Mouse (Mus musculus) bone marrow macrophage, adult 2 months (primary cell): ENCODE measurements around the gene Mydgf.

Source experiments
- CTCF ChIP-seq: IDR thresholded peaks from 2 replicates; pipeline ENCODE4 v1.5.1; 2012; ENCODE audit warnings: low read depth, mild to moderate bottlenecking, low read length, moderate library complexity
- POLR2A ChIP-seq: IDR thresholded peaks from 2 replicates; pipeline ENCODE4 v1.6.1; 2012; ENCODE audit warnings: mild to moderate bottlenecking, low read depth, low read length, borderline replicate concordance

GRCm38 (mm10) chr17:56203729-56204128, 20.0 kb upstream of the Mydgf start:
- TF ChIP-seq CTCF = no peak
- TF ChIP-seq POLR2A = no peak
